Comparison of ENCODE assay signal across 16 mouse cellular contexts in genomic region chr19:35755494-35755893, GRCm38 (mm10).
"Had no signal": no experiment of that assay in that cellular context is flagged by ENCODE, and none has a peak within 500 bp of the region (broad histone marks: within the 10 kb centered on the region; RNA-seq: fewer than 3 reads in every experiment).

No protein-coding gene starts in this region.

- H3K9me3 ChIP-seq: neural tube, embryonic 13.5 days; neural tube, embryonic 15.5 days; stomach, embryonic 15.5 days had no signal

- H3K4me3 ChIP-seq: neural tube, embryonic 13.5 days; neural tube, embryonic 15.5 days; stomach, embryonic 15.5 days had no signal

- H3K4me1 ChIP-seq: neural tube, embryonic 13.5 days; neural tube, embryonic 15.5 days; stomach, embryonic 15.5 days had no signal

- H3K36me3 ChIP-seq: neural tube, embryonic 13.5 days; neural tube, embryonic 15.5 days; stomach, embryonic 15.5 days had no signal

- H3K9ac ChIP-seq: neural tube, embryonic 13.5 days; neural tube, embryonic 15.5 days; stomach, embryonic 15.5 days had no signal

- H3K4me2 ChIP-seq: neural tube, embryonic 13.5 days; neural tube, embryonic 15.5 days; stomach, embryonic 15.5 days had no signal

- DNase-seq: retina, postnatal 1 day; right cerebral cortex, adult 18-20 months; right cerebral cortex, postnatal 14 days; right cerebral cortex, postnatal 25 days; right cerebral cortex, postnatal 4 days; spleen, adult 18-20 months; thymus, adult 18-20 months; thymus, adult 2 months; thymus, postnatal 14 days; thymus, postnatal 25 days; thymus, postnatal 36 days; thymus, postnatal 4 days had no signal

- H3K27ac ChIP-seq: neural tube, embryonic 13.5 days; neural tube, embryonic 15.5 days; stomach, embryonic 15.5 days; stomach, postnatal 0 days had no signal

- H3K27me3 ChIP-seq: neural tube, embryonic 13.5 days; neural tube, embryonic 15.5 days; stomach, embryonic 15.5 days had no signal
